Mouse (Mus musculus) spleen, adult 18-20 months (tissue): ENCODE results near the gene Gm49354.
"Not testable (repeated sequence)": the region's sequence is repeated elsewhere in the genome, so short reads cannot be mapped to it uniquely, and the experiment has no call there.

ENCODE experiments used
- DNase-seq, 2 experiments: peaks; one replicate each; pipeline ENCODE4 v3.0.0; 2022; ENCODE audit warnings: mixed read lengths in 2 of 2

Gene Gm49354

DNA sequence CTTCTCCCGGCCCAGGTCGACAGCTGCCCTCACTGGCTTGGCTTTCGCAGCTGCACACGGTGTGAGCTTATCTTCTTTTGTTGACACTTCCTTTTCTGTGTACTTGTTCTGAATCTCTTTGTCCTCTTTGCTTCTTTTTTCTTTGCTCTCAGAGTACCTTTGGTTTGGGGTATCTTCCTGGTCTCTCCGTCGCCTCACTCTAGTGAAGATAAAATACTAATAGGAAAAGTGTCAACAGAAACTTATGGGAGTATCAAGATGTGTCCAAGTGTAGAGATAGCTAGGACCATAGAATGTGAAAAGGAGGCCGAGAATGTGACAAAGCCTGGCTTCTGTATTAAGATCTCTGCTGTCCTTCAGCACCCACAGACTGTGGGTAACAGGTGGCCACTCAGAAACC is at the start of gene Gm49354:
Gene Gm49354 (minus strand): TSS at position 101 of the 400 bp plus-strand sequence.
- no peak for DNase-seq

DNA sequence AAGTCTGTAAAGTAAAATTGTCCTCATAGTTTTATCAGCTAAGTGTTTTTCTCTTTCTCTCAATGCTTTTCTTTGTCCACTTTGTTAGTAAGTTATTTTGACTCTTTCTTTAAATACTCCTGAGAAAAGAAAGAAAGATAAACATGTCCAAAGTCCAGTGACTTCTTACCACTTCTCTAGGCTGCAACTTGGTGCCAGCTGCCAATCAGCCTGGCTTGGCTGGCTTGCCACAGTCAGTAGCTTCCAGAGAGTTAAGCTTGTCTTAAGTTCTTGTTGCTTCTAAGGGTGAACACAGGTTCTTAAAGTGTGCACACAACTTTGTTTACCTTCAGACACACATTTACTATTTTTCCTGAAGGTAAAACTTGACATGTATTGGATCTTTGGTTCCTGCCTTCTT is 43.9 kb upstream of the Gm49354 start:
- no peak for DNase-seq

DNA sequence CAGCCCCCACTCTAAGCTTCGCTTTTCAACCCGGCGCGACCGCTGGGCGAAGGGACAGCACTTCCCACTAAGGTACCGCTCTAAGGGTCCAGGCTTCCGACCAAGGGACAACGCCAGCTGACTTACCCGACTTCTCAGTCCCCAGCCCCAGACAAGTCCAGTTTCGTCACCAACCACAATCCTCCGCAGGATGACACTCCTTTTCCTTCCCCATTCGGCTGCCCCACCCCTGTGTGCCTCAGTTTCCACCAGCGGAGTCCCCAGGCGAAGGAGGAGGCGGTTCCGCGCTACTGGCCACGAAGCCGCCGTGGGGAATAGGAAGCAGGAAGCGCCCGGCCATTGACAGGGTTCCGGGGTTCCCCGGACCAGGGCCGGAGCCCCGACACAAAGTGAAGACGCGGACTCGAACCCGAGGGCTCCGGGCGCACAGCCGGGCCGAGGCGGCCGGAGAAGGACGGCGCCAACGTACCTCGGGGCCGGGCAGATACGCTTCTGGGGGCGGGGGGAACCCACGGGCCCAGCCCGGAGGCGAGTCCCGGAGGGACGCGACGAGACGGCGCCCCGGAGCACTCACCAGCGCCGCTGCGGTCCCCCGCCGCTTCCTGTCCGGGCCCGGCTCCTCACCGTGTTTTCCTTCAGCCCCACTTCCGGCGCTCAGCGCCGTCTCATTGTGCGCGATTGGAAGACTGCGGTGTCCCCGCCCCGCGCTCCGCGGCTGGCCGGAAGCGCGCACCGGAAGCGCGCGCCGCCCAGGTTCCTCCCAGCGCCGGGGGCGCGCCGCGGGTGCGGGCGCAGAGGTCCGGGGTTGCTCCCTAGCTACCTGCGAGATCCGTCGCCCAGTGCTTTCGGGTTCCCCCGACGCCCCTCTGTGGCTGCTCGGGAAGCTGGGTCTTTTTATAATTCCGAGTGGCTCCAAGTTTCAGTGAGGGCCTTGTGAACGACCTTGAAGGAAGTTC is 40.7 kb upstream of the Gm49354 start, which contains the start of gene Tut7:
Gene Tut7 (minus strand): TSS at position 641 of the 956 bp plus-strand sequence.
- DNase-seq = peak; percentile 90

DNA sequence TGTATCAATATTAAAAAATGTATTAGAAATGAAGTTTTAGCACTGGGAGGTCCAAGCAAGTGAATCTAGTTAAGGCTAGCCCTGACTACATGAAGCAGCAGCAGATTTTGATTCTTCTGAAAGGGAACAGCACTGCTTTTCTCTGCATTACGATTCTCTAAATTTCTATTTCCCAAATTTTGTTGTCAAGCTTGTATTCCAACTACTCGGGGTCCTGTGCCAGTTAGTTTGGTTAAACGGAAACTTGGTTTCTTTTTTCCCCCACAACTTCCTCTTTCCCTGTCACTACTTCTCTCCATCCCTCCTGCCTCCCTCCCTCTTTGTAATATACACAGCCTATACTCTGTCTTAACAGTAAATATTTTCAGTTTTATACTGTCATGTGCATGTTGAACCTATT is 38.8 kb upstream of the Gm49354 start:
- no peak for DNase-seq

DNA sequence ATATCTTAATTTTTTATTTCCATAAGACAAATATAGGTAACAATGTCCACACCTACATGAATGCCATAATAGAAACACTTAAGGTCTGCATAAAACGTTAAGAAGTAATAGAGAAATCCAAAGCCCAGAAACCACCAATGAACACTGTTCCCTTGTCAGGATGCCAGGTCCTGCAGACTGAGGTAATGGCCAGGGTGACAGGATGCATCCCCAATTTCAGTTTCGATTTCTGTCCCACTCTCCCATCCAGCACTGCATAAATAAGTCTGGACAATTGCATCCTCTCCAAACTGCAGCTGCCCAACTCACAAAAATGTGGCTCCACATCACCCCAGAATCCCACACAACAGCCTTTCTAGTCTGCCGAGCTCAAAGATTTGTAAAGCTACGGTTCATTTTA is 38.1 kb upstream of the Gm49354 start:
- no peak for DNase-seq

DNA sequence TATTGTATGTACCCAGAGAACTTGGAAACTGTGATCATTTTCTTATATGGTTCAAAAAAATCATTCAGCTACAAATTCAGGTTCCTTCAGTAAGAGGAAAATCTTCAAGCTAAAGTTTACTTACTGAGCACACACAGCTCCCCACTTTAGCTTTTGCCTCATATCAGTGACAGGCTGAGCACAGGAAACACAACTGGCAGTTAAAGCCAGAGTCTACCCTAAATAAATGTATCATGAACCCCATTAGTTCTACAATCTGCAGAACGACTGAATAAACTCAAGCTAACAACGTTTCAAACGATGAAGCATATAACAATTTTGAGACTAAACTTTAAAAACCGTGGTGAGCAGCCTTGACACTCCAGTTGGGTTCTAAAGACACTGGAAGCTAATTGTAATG is 35.3 kb upstream of the Gm49354 start:
- DNase-seq = no peak

DNA sequence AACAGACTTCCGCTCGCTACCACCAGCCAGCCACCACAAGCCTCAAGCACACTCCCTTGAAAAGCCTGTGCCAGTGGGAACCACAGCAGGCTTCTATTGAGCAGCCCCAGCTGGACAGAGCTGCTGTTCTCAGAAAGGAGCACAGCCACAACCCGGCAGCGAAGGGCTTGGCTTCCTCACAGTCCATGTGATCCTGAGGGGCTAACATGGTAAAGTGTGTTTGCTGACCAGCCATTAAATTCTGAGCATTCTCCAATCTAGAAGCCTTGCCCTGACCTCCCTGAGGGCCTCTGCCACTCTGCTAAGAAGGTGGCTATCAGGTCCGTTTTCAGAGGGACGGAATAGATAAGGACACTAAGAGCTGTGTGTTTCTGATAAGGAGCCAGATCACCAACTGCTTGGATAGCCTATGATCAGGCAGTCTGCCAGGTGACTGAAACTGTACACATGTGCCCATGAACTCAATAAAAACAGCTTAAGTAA is 32.1 kb upstream of the Gm49354 start:
- DNase-seq = no peak

DNA sequence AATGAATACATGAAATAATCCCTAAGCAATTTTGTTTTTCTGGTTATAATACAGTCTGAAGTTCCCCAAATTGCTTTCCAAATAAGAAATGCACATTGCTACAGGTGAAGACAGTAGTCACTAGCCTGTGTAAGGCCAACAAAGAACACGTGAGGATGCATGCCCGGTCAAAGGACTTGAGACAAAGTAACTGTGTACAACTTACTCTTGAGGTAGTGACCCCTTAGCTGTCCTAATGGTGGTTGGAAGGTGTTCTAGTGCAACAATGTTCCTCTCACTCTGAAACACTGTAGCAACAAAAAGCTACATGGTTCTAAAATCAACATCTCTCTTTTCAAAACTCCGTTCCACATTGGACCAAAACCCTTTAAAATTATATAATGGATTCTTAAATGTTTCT is 29.5 kb upstream of the Gm49354 start:
- DNase-seq = no peak

DNA sequence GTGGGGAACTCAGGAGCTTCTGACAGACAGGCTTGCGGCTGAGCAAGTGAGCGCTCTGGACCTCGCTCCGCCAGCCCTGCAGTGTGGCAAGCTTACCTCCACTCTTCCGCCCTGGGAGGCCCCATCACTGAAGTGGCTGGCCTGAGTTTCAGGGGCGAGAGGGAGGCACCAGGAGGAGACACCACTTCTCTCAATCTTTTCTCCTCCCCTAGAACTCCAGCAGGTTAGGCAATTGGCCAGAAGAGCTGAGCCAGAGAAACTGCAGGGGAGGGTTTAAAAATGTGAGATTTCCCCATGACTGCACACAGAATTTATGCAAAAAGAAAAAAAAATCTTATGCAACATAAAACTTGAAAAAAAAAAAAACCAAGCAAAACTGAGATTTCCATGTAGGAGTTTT is 19.0 kb upstream of the Gm49354 start:
- no peak for DNase-seq

DNA sequence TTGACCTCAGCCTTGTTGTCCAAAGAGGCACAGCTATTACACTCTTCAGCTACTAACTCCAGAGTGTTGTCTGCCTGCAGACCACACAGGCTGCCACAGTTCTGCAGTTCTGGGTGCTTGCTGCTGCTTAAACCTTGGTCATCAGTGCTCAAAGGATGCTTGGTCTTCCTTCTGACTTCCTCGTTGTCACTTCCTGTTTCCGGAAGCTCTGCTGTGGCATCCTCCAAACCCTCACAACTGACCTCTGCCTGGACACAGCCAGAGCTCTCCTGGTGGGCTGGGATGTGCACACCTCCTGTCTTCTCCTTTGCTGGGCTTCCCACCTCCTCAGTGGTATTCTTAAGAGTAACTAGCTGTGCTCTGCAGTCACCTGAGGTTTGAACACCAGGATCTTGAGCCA is 18.0 kb upstream of the Gm49354 start:
- DNase-seq = no peak

DNA sequence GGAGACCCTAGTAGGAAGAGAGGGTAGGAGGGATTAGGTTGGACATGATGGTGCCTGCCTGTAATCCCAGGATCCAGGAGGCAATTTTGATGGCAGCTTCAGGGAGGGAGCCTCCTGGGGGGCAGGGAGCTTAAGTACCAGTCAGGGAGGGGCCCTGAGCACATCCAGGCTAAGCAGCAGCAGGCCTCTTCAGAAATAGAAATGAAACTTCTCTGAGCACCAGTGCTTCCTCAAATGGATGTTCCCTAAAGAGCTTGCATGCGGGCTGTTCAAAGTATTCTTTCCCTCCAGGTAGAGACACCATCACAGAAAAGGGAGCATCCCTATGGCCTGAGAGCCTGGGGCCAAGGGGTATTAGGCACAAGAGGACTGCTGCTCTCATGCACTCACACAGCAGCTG is 16.3 kb upstream of the Gm49354 start:
- no peak for DNase-seq

DNA sequence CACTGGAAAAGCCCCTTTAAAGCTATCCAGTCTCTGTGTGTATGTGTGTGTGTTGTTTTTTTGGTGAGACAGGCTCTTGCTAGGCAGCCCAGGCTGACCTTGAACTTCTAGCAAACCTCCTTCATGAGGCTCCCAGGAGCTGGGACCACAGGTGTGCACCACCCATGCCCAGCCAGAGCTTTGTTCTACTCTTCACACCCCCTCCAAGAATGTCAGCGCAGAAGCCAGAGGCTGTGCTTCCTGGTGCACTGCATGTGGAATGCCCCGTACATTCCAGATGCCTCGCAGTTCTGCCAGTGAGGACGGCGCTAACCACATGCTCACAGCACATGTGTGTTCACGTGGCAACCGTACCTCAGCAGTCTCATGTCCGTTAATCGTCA is 14.4 kb upstream of the Gm49354 start:
- DNase-seq = no peak

DNA sequence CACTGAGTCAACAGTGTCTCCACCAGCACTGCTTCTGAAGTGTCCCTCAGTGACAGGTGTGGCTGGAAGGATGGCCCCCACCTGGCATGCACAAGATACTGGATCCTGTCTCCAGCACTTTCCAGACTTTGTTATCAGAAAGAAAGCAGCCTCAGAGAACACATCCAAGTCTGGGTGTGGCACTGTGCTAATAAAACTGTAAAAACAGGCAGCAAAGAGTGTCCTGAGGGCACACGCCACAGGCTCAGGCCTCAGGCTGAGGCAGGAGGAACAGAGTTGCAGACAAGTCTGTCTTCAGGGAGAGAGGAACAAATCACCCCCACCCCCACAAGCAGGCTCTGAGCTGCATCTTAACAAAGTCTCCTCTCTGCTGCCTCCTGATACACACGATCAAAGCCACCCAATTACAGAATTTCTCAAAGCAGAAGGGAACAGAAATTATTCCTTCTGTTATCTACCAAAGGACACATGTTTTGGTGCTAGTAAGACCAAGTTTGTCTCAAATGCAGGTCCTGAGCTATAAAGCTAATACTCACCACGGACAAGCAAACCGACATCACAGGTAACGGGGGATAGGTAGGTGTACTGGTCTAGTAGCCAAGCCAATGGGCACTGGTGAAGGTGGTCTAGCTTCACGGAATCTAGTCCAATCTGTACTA is 13.9 kb upstream of the Gm49354 start:
- no peak for DNase-seq

DNA sequence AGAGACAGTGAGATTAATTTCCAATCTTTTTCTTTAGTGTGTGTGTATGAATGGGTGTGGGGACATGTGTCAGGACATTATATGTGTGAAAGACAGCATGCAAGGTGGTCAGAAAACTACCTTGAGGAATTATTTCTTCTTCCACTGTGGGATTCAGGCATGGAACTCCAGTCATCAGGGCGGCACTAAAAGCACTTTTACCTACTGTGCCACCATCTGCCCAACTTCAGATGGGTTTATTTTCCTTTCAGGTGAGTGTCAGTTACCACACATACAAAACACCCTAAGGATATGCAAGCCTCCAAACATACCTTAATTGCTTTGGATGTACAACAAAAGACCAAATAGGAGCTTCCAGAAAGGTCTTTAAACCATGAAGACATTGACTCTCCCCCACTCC is 12.7 kb upstream of the Gm49354 start:
- DNase-seq = no peak

DNA sequence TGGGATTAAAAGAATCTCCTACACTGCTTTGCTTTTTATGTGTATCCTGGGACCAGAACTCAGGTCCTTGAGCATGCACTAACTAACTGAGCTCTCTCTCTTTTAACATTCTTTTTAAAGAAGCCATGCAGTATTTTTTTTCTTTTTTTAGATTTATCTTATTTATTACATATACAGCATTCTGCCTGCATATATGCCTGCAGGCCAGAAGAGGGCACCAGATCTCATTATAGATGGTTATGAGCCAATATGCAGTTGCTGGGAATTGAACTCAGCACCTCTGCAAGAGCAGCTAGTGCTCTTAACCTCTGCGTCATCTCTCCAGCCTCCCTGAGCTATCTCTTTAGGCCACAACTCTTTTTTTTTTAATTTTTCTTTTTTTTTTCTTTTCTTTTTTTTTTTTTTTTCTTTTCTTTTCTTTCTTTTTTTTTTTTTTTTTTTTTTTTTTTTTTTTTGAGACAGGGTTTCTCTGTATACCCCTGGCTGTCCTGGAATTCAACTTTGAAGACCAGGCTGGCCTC is 2.2 kb downstream of the Gm49354 start:
- not testable (repeated sequence) for DNase-seq

DNA sequence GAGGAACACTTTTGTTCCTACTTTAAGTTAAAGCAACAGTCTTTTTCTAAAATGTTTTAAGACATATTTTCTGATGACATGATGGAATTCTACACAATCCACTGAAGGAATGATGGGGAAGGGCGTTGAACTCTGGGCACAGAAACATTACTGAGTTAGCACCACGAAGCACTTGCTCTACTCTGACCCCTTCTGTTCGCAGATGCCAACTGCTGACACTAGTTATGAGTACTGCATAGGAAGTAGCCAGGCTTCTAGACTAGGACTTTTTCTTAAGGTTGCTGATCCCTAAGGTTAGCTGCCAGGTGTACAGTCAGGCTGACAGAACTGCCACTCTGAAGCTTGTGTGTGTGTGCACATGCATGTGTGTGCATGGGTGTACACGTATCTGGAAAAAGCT is 2.8 kb downstream of the Gm49354 start:
- DNase-seq = no peak

DNA sequence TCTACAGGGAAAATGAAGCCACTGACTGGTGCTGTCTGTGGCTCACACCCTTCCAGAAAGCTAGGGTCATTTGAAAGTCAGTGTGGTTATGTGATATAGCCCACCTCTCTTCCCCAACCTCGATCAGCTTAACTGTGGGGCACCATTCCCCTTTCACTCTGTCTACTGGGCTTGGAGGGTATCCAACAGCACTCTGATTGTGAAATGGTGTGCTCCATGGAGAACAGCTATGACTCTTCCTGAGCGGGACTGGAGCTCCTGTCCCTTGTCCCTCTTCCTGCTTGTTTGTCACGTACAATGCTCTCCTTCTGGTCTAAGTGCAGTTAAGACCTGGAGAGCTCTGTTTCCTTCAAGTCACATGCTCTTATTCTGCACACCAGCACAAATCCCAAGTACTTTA is 6.9 kb downstream of the Gm49354 start:
- no peak for DNase-seq

DNA sequence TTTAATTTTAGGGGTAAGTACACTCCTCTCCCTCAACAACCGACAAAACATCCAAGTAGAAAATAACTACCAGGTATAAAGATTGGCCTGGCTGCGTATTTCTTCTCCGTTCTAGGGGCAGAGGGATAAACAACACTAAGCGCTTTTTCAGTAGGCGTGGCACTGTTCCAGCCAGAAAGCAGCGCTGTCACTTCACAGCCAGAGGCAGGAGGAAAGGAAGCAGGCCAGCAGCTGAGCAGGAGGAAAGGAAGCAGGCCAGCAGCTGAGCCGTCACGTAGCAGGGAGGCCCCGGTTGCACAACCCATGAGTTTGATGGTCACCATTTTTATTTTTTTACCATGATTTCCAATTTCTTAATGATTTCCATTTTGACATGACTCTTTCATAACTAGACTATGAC is 10.8 kb downstream of the Gm49354 start:
- peak; percentile 18 to 32 for DNase-seq

DNA sequence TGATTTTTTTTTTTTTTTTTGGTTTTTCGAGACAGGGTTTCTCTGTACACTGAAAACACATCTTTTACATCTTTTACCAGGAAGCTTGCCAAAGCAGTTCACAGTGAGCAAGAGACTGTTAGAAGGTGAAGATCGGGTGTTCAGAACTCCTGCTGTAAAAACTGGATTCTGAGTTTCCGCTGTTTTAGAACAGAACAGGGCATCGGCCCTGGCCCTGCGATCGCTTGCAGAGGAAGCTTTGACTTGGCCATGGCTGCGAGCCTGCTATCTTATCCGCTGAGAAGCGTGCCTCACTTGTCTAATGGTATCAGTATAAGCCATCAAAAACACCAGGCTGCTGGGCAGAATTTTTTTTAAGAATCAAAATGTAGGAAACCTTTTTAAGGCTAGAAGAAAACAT is 11.2 kb downstream of the Gm49354 start:
- no peak for DNase-seq

DNA sequence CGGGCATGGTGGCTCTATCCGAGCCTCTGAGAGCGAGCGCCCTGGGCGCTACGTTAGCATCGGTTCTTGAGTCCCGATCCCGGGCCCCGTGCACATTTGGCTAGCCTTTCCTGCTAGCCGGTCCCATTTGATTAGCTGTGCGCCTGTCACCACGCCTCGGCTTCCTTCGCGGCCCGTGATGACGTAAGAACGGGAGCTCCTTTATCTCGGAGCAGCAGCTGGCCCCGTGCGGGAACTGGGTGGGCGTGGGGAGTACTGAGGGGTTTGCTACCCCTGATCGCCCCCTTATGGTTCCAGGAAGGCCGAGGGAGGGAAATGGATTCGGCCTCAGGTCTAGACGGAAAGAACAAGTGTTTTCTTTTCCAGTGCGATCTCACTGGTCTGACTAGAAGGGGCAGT is 11.9 kb downstream of the Gm49354 start:
- peak; percentile 70 to 74 for DNase-seq

DNA sequence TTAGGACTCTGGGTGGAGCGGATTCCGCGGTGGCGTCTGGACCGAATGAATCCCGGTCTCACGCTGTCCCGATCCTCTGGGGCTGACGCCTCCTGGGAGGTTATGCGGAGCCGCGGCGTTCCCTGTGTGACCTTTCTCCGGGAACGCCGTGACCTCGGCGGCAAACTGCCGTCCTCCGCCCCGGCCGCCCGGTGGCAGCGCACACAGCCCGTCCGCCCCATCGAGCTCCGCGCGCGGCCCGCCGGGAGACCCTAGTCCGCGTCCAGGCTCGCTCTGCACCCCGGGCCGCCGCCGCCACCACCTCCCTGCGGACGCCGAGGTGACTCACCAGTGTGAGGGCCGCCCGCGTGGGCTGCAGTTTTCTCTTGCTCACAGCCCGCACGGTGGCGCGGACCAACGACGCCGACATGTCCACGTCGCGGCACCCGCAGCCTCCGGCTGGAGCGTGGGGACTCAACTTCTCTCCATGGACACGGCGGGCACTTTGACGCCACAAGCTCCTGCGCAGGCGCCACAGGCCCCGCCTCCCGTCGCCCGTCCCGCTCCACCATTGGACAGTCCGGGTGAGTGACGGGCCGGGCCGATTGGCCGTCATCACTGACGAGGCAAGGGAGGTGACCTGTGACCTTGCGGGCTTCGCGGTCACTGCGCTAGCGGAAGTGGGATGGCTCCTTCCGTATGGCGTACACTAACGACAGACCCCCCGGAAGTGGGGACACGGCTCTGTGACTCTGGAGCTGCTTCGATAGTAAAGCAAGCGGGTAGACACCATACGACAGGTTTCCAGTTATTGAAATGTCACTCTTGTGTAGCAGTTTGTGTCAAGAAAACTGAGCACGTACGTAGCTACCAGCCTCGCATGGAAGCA is 12.5 kb downstream of the Gm49354 start, which contains the start of gene Isca1:
Gene Isca1 (minus strand): TSS at position 515 of the 868 bp plus-strand sequence.
- DNase-seq = peak; percentile 98 to 99

DNA sequence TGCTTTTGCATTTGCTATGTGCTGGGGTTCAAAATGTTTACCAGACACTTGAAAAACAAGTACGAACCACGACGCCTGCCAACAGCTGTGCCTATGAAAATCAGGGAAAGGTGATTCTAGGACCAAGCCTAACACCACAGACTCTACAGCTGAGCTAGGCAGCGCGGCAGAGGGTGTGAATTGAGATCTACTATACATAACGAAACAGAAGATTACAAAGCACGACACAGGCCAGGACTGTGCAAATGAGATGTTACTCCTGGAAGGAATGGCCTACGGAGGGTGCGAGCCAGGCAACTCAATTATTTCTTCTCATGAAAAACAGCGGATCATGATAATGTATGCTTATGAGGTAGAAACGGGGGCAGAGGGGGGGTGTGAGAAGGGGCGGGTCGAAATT is 13.5 kb downstream of the Gm49354 start:
- DNase-seq = no peak
